ENCODE assay signal across 9 mouse cellular contexts in the genomic region with DNA sequence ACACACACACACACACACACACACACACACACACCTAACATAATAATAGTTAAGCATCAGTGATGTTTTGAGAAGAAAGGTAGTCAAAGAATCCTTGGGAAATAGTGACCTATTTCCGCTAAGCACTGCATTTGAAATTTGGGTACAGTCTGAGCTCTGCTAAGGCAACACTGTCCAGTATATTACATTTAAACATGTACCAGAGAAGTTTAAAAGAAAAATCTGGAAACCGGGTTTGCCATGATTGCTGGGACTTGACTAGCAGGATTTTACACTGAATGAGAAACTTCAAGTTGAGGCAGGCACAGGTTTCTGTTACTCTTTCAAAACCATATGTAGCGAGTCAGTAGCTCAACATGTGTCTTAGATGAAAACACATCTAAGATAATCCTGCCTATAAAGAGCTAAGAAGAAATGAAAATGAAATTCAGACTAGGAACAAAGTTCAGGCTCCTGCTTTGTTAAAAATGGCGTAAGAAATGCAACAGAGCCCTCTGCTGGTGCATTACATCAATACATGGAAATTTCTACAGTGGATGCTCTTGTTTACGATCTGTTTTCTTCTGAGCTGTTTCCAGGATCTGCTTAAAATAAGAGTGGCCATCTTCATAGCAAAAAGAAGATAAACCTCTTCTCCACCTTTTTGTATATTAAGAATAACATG. TPM values are rescaled to one million over a fixed set of nuclear protein-coding genes. Genes with fewer than 3 reads are reported as not detected.
DNase-seq lines count a peak whose midpoint lies in the region; ATAC-seq lines count a peak whose summit lies in the region.
"Had no signal": no experiment of that assay in that cellular context is flagged by ENCODE, and none has a peak within 500 bp of the region (broad histone marks: within the 10 kb centered on the region; RNA-seq: fewer than 3 reads in every experiment).

No protein-coding gene starts in this region.

- no peak for ATAC-seq in embryonic facial prominence, embryonic 14.5 days (ENCODE audit: low read depth)
- peak; percentile 53 for ATAC-seq in midbrain, embryonic 12.5 days (ENCODE audit: low FRiP score, low read depth)
- ATAC-seq in intestine, embryonic 15.5 days, result no peak

- no peak overlapping the region for H3K9ac ChIP-seq in embryonic facial prominence, embryonic 14.5 days (ENCODE audit: low read depth, low read length)
- H3K9ac ChIP-seq in midbrain, embryonic 12.5 days (replicated peaks), result no peak overlapping the region
- H3K9ac ChIP-seq in intestine, embryonic 15.5 days, result no peak overlapping the region

- H3K27ac ChIP-seq in embryonic facial prominence, embryonic 14.5 days (replicated peaks; ENCODE audit: low read depth, low read length), result no peak overlapping the region
- H3K27ac ChIP-seq in midbrain, embryonic 12.5 days (replicated peaks), result no peak overlapping the region
- H3K27ac ChIP-seq in intestine, embryonic 15.5 days, result no peak overlapping the region

- no peaks in the 10 kb centered on the region for H3K36me3 ChIP-seq in embryonic facial prominence, embryonic 14.5 days (ENCODE audit: control insufficient read depth, insufficient read depth, low read length)
- H3K36me3 ChIP-seq in midbrain, embryonic 12.5 days, result no peaks in the 10 kb centered on the region
- H3K36me3 ChIP-seq in intestine, embryonic 15.5 days, result no peaks in the 10 kb centered on the region

- no peak overlapping the region for H3K4me3 ChIP-seq in embryonic facial prominence, embryonic 14.5 days (ENCODE audit: low read depth, low read length)
- H3K4me3 ChIP-seq in midbrain, embryonic 12.5 days, result no peak overlapping the region
- no peak overlapping the region for H3K4me3 ChIP-seq in intestine, embryonic 15.5 days (replicated peaks)

- no peaks in the 10 kb centered on the region for H3K9me3 ChIP-seq in embryonic facial prominence, embryonic 14.5 days (ENCODE audit: control insufficient read depth, low read length)
- no peaks in the 10 kb centered on the region for H3K9me3 ChIP-seq in midbrain, embryonic 12.5 days
- no peaks in the 10 kb centered on the region for H3K9me3 ChIP-seq in intestine, embryonic 15.5 days

- WGBS in embryonic facial prominence, embryonic 14.5 days, result 33% methylated on average over 5 of the region's 5 CpGs
- 41% methylated on average over 5 of the region's 5 CpGs for WGBS in midbrain, embryonic 12.5 days
- whole genome bisulfite sequencing in intestine, embryonic 15.5 days, result 54% methylated on average over 5 of the region's 5 CpGs

- no peaks in the 10 kb centered on the region for H3K4me1 ChIP-seq in embryonic facial prominence, embryonic 14.5 days (ENCODE audit: control insufficient read depth, insufficient read depth, low read length)
- 0 out of 2 replicates have a peak, but pooled peaks cover 4% of the 10 kb centered on the region for H3K4me1 ChIP-seq in midbrain, embryonic 12.5 days
- no peaks in the 10 kb centered on the region for H3K4me1 ChIP-seq in intestine, embryonic 15.5 days (replicated peaks)

- no peak overlapping the region for H3K4me2 ChIP-seq in embryonic facial prominence, embryonic 14.5 days (ENCODE audit: low read depth, low read length)
- no peak overlapping the region for H3K4me2 ChIP-seq in midbrain, embryonic 12.5 days (replicated peaks)
- H3K4me2 ChIP-seq in intestine, embryonic 15.5 days (replicated peaks), result no peak overlapping the region

- H3K27me3 ChIP-seq in embryonic facial prominence, embryonic 14.5 days (replicated peaks; ENCODE audit: control insufficient read depth, insufficient read depth, low read length), result no peaks in the 10 kb centered on the region
- peaks cover 12% of the 10 kb centered on the region for H3K27me3 ChIP-seq in midbrain, embryonic 12.5 days
- no peaks in the 10 kb centered on the region for H3K27me3 ChIP-seq in intestine, embryonic 15.5 days (replicated peaks)

- DNase-seq in kidney, postnatal 14 days, result peak; percentile 11
- DNase-seq in kidney, adult 11 months, result no peak
- peak; percentile 36 for DNase-seq in Muller cell, postnatal 12 days (ENCODE audit: inconsistent ontology term)
- peak; percentile 49 for DNase-seq in embryonic facial prominence, embryonic 14.5 days (ENCODE audit: low spot score)
- no peak for DNase-seq in spleen, postnatal 14 days (ENCODE audit: low spot score in 2 of 2)
- no peak for DNase-seq in adrenal gland, postnatal 4 days (ENCODE audit: low spot score in 2 of 2)

RNA-seq across cellular contexts. Expression of a gene that starts 39.7 kb away (rescaled TPM):
- polyA plus RNA-seq in embryonic facial prominence, embryonic 14.5 days (2014; fragmentation: Nextera tagmentation; extraction: Ambion mirVana), result not detected in 2 replicates
- not detected in 2 replicates for polyA plus RNA-seq in midbrain, embryonic 12.5 days (2016; fragmentation: Nextera tagmentation; extraction: Ambion mirVana)
- total RNA-seq in adrenal gland, postnatal 4 days (2021), result not detected
- polyA plus RNA-seq in intestine, embryonic 15.5 days (2015; fragmentation: Nextera tagmentation; extraction: Ambion mirVana), result not detected in 2 replicates
- polyA plus RNA-seq: intestine, embryonic 14.5 days had no signal

Comparison
In these comparisons a context has a peak if more than half of its experiments do, and no peak if none do; other contexts are left out.
1. DNase-seq: peak in kidney, postnatal 14 days (single experiment), Muller cell, postnatal 12 days (single experiment) and embryonic facial prominence, embryonic 14.5 days (single experiment); none in kidney, adult 11 months (single experiment), spleen, postnatal 14 days (0 of 2) and adrenal gland, postnatal 4 days (0 of 2).